ENCODE assay signal across 20 mouse cellular contexts in genomic region chr14:30171593-30171992, GRCm38 (mm10).
DNase-seq lines count a peak whose midpoint lies in the region; ATAC-seq and TF ChIP-seq lines count a peak whose summit lies in the region.
"Had no signal": no experiment of that assay in that cellular context is flagged by ENCODE, and none has a peak within 500 bp of the region (broad histone marks: within the 10 kb centered on the region; RNA-seq: fewer than 3 reads in every experiment).

No protein-coding gene starts in this region.

- no peak overlapping the region for H3K9ac ChIP-seq in forebrain, postnatal 0 days
- H3K9ac ChIP-seq in forebrain, embryonic 12.5 days: no peak overlapping the region
- no peak overlapping the region for H3K9ac ChIP-seq in hindbrain, embryonic 16.5 days (ENCODE audit: low read depth, low read length)
- no peak overlapping the region for H3K9ac ChIP-seq in hindbrain, embryonic 11.5 days (ENCODE audit: low read depth, low read length)
- H3K9ac ChIP-seq in midbrain, postnatal 0 days (replicated peaks; ENCODE audit: low read length, poor library complexity, severe bottlenecking): no peak overlapping the region
- H3K9ac ChIP-seq in midbrain, embryonic 16.5 days (ENCODE audit: low read depth, low read length): no peak overlapping the region
- H3K9ac ChIP-seq: embryonic facial prominence, embryonic 15.5 days; heart, embryonic 12.5 days had no signal

- no peaks in the 10 kb centered on the region for H3K36me3 ChIP-seq in forebrain, postnatal 0 days (ENCODE audit: insufficient read depth)
- H3K36me3 ChIP-seq in forebrain, embryonic 12.5 days (replicated peaks): no peaks in the 10 kb centered on the region
- no peaks in the 10 kb centered on the region for H3K36me3 ChIP-seq in hindbrain, embryonic 16.5 days (ENCODE audit: control insufficient read depth, insufficient read depth, low read length)
- no peaks in the 10 kb centered on the region for H3K36me3 ChIP-seq in hindbrain, embryonic 11.5 days (ENCODE audit: control insufficient read depth, insufficient read depth, low read length)
- H3K36me3 ChIP-seq in midbrain, postnatal 0 days (ENCODE audit: insufficient read depth, low read length): no peaks in the 10 kb centered on the region
- H3K36me3 ChIP-seq in midbrain, embryonic 16.5 days (ENCODE audit: control insufficient read depth, insufficient read depth, low read length): no peaks in the 10 kb centered on the region
- H3K36me3 ChIP-seq: embryonic facial prominence, embryonic 15.5 days; forebrain, embryonic 10.5 days; heart, embryonic 12.5 days had no signal

- peak; percentile 20 for DNase-seq in forebrain, postnatal 0 days
- no peak for DNase-seq in hindbrain, embryonic 11.5 days (ENCODE audit: low spot score)
- DNase-seq in midbrain, postnatal 0 days (ENCODE audit: low spot score): peak; percentile 37
- DNase-seq in brain, embryonic 14.5 days (ENCODE audit: low read depth): peak; percentile 64
- DNase-seq: adrenal gland, adult 2 months; adrenal gland, postnatal 25 days; cerebellum, adult 2 months; embryo, embryonic 11 days; gastrocnemius, postnatal 14 days; kidney, adult 2 months had no signal

- no peak overlapping the region for H3K4me3 ChIP-seq in forebrain, postnatal 0 days (ENCODE audit: low read depth, low read length)
- no peak overlapping the region for H3K4me3 ChIP-seq in forebrain, embryonic 12.5 days (replicated peaks)
- no peak overlapping the region for H3K4me3 ChIP-seq in hindbrain, embryonic 16.5 days (ENCODE audit: low read length)
- H3K4me3 ChIP-seq in hindbrain, embryonic 11.5 days (ENCODE audit: low read depth, low read length): no peak overlapping the region
- H3K4me3 ChIP-seq in midbrain, postnatal 0 days (ENCODE audit: low read depth, low read length): no peak overlapping the region
- H3K4me3 ChIP-seq in midbrain, embryonic 16.5 days (ENCODE audit: low read depth, low read length): no peak overlapping the region
- H3K4me3 ChIP-seq: embryonic facial prominence, embryonic 15.5 days; erythroblast, embryonic 14.5 days; forebrain, embryonic 10.5 days; heart, embryonic 12.5 days had no signal

- 34% methylated on average over 6 of the region's 6 CpGs for whole genome bisulfite sequencing in forebrain, postnatal 0 days
- 54% methylated on average over 6 of the region's 6 CpGs for WGBS in forebrain, embryonic 12.5 days
- 57% methylated on average over 6 of the region's 6 CpGs for WGBS in hindbrain, embryonic 16.5 days
- WGBS in hindbrain, embryonic 11.5 days: 93% methylated on average over 6 of the region's 6 CpGs
- WGBS in midbrain, postnatal 0 days: 52% methylated on average over 6 of the region's 6 CpGs
- WGBS in midbrain, embryonic 16.5 days: 54% methylated on average over 6 of the region's 6 CpGs

- no peak for TF ChIP-seq CTCF in forebrain, postnatal 0 days (IDR thresholded peaks at IDR 0.05; ENCODE audit: low read depth)
- TF ChIP-seq CTCF in midbrain, postnatal 0 days (IDR thresholded peaks at IDR 0.05): no peak
- no peak for TF ChIP-seq CTCF in brain, embryonic 14.5 days (IDR thresholded peaks at IDR 0.05; ENCODE audit: borderline replicate concordance, extremely low read depth, insufficient read depth, insufficient read length)

- no peaks in the 10 kb centered on the region for H3K27me3 ChIP-seq in forebrain, postnatal 0 days (ENCODE audit: insufficient read depth, low read length)
- peaks cover 3% of the 10 kb centered on the region; the same call in 1 of the 2 replicates for H3K27me3 ChIP-seq in forebrain, embryonic 12.5 days
- H3K27me3 ChIP-seq in hindbrain, embryonic 16.5 days (replicated peaks; ENCODE audit: control insufficient read depth, insufficient read depth, low read length): no peaks in the 10 kb centered on the region
- H3K27me3 ChIP-seq in hindbrain, embryonic 11.5 days (ENCODE audit: control insufficient read depth, insufficient read depth, low read length): no peaks in the 10 kb centered on the region
- no peaks in the 10 kb centered on the region for H3K27me3 ChIP-seq in midbrain, postnatal 0 days (ENCODE audit: insufficient read depth, low read length)
- H3K27me3 ChIP-seq in midbrain, embryonic 16.5 days (ENCODE audit: control insufficient read depth, insufficient read depth, low read depth, low read length): no peaks in the 10 kb centered on the region
- H3K27me3 ChIP-seq: CH12.LX; embryonic facial prominence, embryonic 15.5 days; heart, embryonic 12.5 days had no signal

- peak; percentile 59; the same call in 1 of the 2 replicates for ATAC-seq in forebrain, postnatal 0 days
- no peak for ATAC-seq in forebrain, embryonic 12.5 days (ENCODE audit: low FRiP score)
- ATAC-seq in hindbrain, embryonic 16.5 days: peak; percentile 46; the same call in 1 of the 2 replicates
- no peak for ATAC-seq in hindbrain, embryonic 11.5 days (ENCODE audit: low FRiP score)
- ATAC-seq in midbrain, postnatal 0 days (ENCODE audit: low FRiP score): no peak
- no peak for ATAC-seq in midbrain, embryonic 16.5 days
- no peak for ATAC-seq in frontal cortex, adult (ENCODE audit: low TSS enrichment)
- ATAC-seq: intestine, embryonic 16.5 days had no signal

- no peak overlapping the region for H3K4me2 ChIP-seq in forebrain, postnatal 0 days (ENCODE audit: low read depth)
- H3K4me2 ChIP-seq in forebrain, embryonic 12.5 days: no peak overlapping the region
- no peak overlapping the region for H3K4me2 ChIP-seq in hindbrain, embryonic 16.5 days (ENCODE audit: low read length)
- H3K4me2 ChIP-seq in hindbrain, embryonic 11.5 days (replicated peaks; ENCODE audit: low read depth, low read length): no peak overlapping the region
- no peak overlapping the region for H3K4me2 ChIP-seq in midbrain, postnatal 0 days (ENCODE audit: low read depth, low read length, poor library complexity, severe bottlenecking)
- no peak overlapping the region for H3K4me2 ChIP-seq in midbrain, embryonic 16.5 days (ENCODE audit: low read length)
- H3K4me2 ChIP-seq: embryonic facial prominence, embryonic 15.5 days; heart, embryonic 12.5 days had no signal

- H3K4me1 ChIP-seq in forebrain, postnatal 0 days (ENCODE audit: insufficient read depth): no peaks in the 10 kb centered on the region
- peaks cover 6% of the 10 kb centered on the region; the same call in 1 of the 2 replicates for H3K4me1 ChIP-seq in forebrain, embryonic 12.5 days
- peaks cover 7% of the 10 kb centered on the region for H3K4me1 ChIP-seq in hindbrain, embryonic 16.5 days (ENCODE audit: control insufficient read depth, insufficient read depth, low read depth, low read length)
- H3K4me1 ChIP-seq in hindbrain, embryonic 11.5 days (replicated peaks; ENCODE audit: control insufficient read depth, insufficient read depth, low read length): no peaks in the 10 kb centered on the region
- peaks cover 3% of the 10 kb centered on the region; the same call in 1 of the 2 replicates for H3K4me1 ChIP-seq in midbrain, postnatal 0 days (ENCODE audit: insufficient read depth, low read length)
- H3K4me1 ChIP-seq in midbrain, embryonic 16.5 days (ENCODE audit: control insufficient read depth, insufficient read depth, low read length): peaks cover 9% of the 10 kb centered on the region; the same call in 1 of the 2 replicates
- H3K4me1 ChIP-seq: embryonic facial prominence, embryonic 15.5 days had no signal

- TF ChIP-seq POLR2A in brain, embryonic 14.5 days (IDR thresholded peaks at IDR 0.05; ENCODE audit: borderline replicate concordance, extremely low read depth, insufficient read depth, insufficient read length, poor library complexity, severe bottlenecking): no peak

- H3K9me3 ChIP-seq in forebrain, postnatal 0 days (ENCODE audit: low read length): no peaks in the 10 kb centered on the region
- H3K9me3 ChIP-seq in forebrain, embryonic 12.5 days: no peaks in the 10 kb centered on the region
- no peaks in the 10 kb centered on the region for H3K9me3 ChIP-seq in hindbrain, embryonic 16.5 days (ENCODE audit: control insufficient read depth, low read length)
- H3K9me3 ChIP-seq in hindbrain, embryonic 11.5 days (ENCODE audit: control insufficient read depth, low read length): no peaks in the 10 kb centered on the region
- no peaks in the 10 kb centered on the region for H3K9me3 ChIP-seq in midbrain, postnatal 0 days (ENCODE audit: low read length)
- no peaks in the 10 kb centered on the region for H3K9me3 ChIP-seq in midbrain, embryonic 16.5 days (replicated peaks; ENCODE audit: control insufficient read depth, low read length, poor library complexity, severe bottlenecking)
- H3K9me3 ChIP-seq: embryonic facial prominence, embryonic 15.5 days; forebrain, embryonic 10.5 days; heart, embryonic 12.5 days had no signal

- no peak overlapping the region for H3K27ac ChIP-seq in forebrain, postnatal 0 days (ENCODE audit: low read depth, low read length)
- no peak overlapping the region for H3K27ac ChIP-seq in forebrain, embryonic 12.5 days
- no peak overlapping the region for H3K27ac ChIP-seq in hindbrain, embryonic 16.5 days (ENCODE audit: low read depth, low read length)
- H3K27ac ChIP-seq in hindbrain, embryonic 11.5 days (ENCODE audit: low read depth, low read length): no peak overlapping the region
- H3K27ac ChIP-seq in midbrain, postnatal 0 days (ENCODE audit: low read depth, low read length): no peak overlapping the region
- no peak overlapping the region for H3K27ac ChIP-seq in midbrain, embryonic 16.5 days (ENCODE audit: low read length)
- H3K27ac ChIP-seq: embryonic facial prominence, embryonic 15.5 days; forebrain, embryonic 10.5 days had no signal

Comparison
In these comparisons a context has a peak if more than half of its experiments do, and no peak if none do; other contexts are left out.
1. ATAC-seq: peak in forebrain, postnatal 0 days (single experiment) and hindbrain, embryonic 16.5 days (single experiment); none in forebrain, embryonic 12.5 days (single experiment), hindbrain, embryonic 11.5 days (single experiment), midbrain, postnatal 0 days (single experiment), midbrain, embryonic 16.5 days (single experiment) and frontal cortex, adult (single experiment).